Mouse (Mus musculus) hindbrain, embryonic 15.5 days (tissue): ENCODE results near the gene Dchs2. TPM values are rescaled to one million over a fixed set of nuclear protein-coding genes. Genes with fewer than 3 reads are reported as not detected.

ENCODE experiments used
- ATAC-seq: fragments of 200-750 bp; cut with Nextera tagmentation; 2 replicates; pipeline ENCODE4 v1.8.0; 2017; ENCODE audit warnings: low read depth, moderate number of reproducible peaks, moderate TSS enrichment; ENCODE audit not compliant: low FRiP score
- H3K27ac ChIP-seq: fragments of 300-500 bp; sonication (generic); replicated peaks from 2 replicates; pipeline ENCODE4 v1.5.1; 2015; ENCODE audit warnings: mild to moderate bottlenecking, inconsistent platforms
- H3K27me3 ChIP-seq: fragments of 300-500 bp; sonication (generic); 2 replicates; pipeline ENCODE4 v1.6.1; 2015; ENCODE audit warnings: control low read depth, inconsistent platforms
- H3K36me3 ChIP-seq: fragments of 300-500 bp; sonication (generic); 2 replicates; pipeline ENCODE4 v1.6.1; 2015; ENCODE audit warnings: control low read depth, inconsistent platforms
- H3K4me1 ChIP-seq: fragments of 300-500 bp; sonication (generic); replicated peaks from 2 replicates; pipeline ENCODE4 v1.6.1; 2015; ENCODE audit warnings: control low read depth, inconsistent platforms
- H3K4me2 ChIP-seq: fragments of 300-500 bp; sonication (generic); 2 replicates; pipeline ENCODE4 v1.6.1; 2015; ENCODE audit warnings: moderate library complexity, mild to moderate bottlenecking, inconsistent platforms
- H3K4me3 ChIP-seq: fragments of 300-500 bp; sonication (generic); 2 replicates; pipeline ENCODE4 v1.5.1; 2015; ENCODE audit warnings: mild to moderate bottlenecking, inconsistent platforms
- H3K9ac ChIP-seq: fragments of 300-500 bp; sonication (generic); 2 replicates; pipeline ENCODE4 v1.6.1; 2015; ENCODE audit warnings: inconsistent platforms
- H3K9me3 ChIP-seq: fragments of 300-500 bp; sonication (generic); 2 replicates; pipeline ENCODE4 v1.6.1; 2016; ENCODE audit warnings: control low read depth, inconsistent platforms
- WGBS: fragments of 180-500 bp; shearing (Covaris S2); methylation state at CpG from one replicate; pipeline ENCODE4 v1.1.7; 2015; 5-methylcytosine and 5-hydroxymethylcytosine counted together
- polyA plus RNA-seq: library from polyadenylated mRNA; unstranded; fragments of >200 nt; fragmentation: Nextera tagmentation; extraction: Ambion mirVana; gene quantifications from 2 replicates; pipeline ENCODE4 v1.2.1, GENCODE M21; 2015

The Dchs2 gene
- polyA plus RNA-seq, 1 experiment from 2014 or later: 0.97 TPM

- WGBS: 90% methylated on average over 2 of the region's 2 CpGs
Measured at GRCm38 (mm10) chr3:83369871-83370270, 242.1 kb downstream of the Dchs2 start.

GRCm38 (mm10) chr3:83374333-83374732 lies 246.6 kb downstream of the Dchs2 start:
- no peak for ATAC-seq

More at GRCm38 (mm10) chr3:83369871-83370270, 242.1 kb downstream of the Dchs2 start:
- Histone ChIP-seq H3K9ac (no peak overlapping the region), H3K4me3 (no peak overlapping the region), H3K4me2 (no peak overlapping the region), H3K4me1 (no peaks in the 10 kb centered on the region), H3K36me3 (no peaks in the 10 kb centered on the region), H3K27me3 (no peaks in the 10 kb centered on the region), H3K9me3 (no peaks in the 10 kb centered on the region), H3K27ac (no peak overlapping the region)
- ATAC-seq: no peak

GRCm38 (mm10) chr3:83376834-83377233 lies 249.1 kb downstream of the Dchs2 start:
- no peaks in the 10 kb centered on the region for H3K9me3 ChIP-seq

More at GRCm38 (mm10) chr3:83374333-83374732, 246.6 kb downstream of the Dchs2 start:
- Histone ChIP-seq H3K27ac (no peak overlapping the region), H3K4me1 (no peaks in the 10 kb centered on the region), H3K4me2 (no peak overlapping the region), H3K27me3 (no peaks in the 10 kb centered on the region), H3K9ac (no peak overlapping the region), H3K4me3 (no peak overlapping the region), H3K9me3 (no peaks in the 10 kb centered on the region), H3K36me3 (no peaks in the 10 kb centered on the region)
- WGBS: 73% methylated on average over 6 of the region's 6 CpGs

More at GRCm38 (mm10) chr3:83376834-83377233, 249.1 kb downstream of the Dchs2 start:
- ATAC-seq: no peak
- H3K4me3 ChIP-seq: no peak overlapping the region
- no peaks in the 10 kb centered on the region for H3K27me3 ChIP-seq
- no peak overlapping the region for H3K27ac ChIP-seq
- no peaks in the 10 kb centered on the region for H3K4me1 ChIP-seq
- H3K4me2 ChIP-seq: no peak overlapping the region
- no peaks in the 10 kb centered on the region for H3K36me3 ChIP-seq
- H3K9ac ChIP-seq: no peak overlapping the region
- 94% methylated on average over 6 of the region's 6 CpGs for WGBS

Other genes starting within 250 kb of the Dchs2 start
- gene Lrat, start 224.0 kb upstream of the Dchs2 start, polyA plus RNA-seq: 0.45 and 0.53 TPM in 2 replicates
- gene Fgg, start 120.2 kb upstream of the Dchs2 start, polyA plus RNA-seq: 0.91 TPM in 1 of 2 replicates, not detected in the other
- gene Fga, start 101.9 kb upstream of the Dchs2 start, polyA plus RNA-seq: 0.12 TPM in 1 of 2 replicates, not detected in the other
- gene Fgb, start 78.1 kb upstream of the Dchs2 start, polyA plus RNA-seq: 0.19 TPM in 1 of 2 replicates, not detected in the other
- 92.6 and 99.3 TPM in 2 replicates for gene Plrg1, start 72.4 kb upstream of the Dchs2 start, polyA plus RNA-seq